Mouse (Mus musculus): ENCODE measurements around the gene Akap2. TPM values are rescaled to one million over a fixed set of nuclear protein-coding genes. Genes with fewer than 3 reads are reported as not detected.

The Akap2 gene
- total RNA-seq, 2 experiments from 2014 or later = 156 to 161 TPM

- no peak for DNase-seq
Measured at GRCm38 (mm10) chr4:57701576-57701975, 15.9 kb upstream of the Akap2 start.

GRCm38 (mm10) chr4:57703574-57704470, 13.6 kb upstream of the Akap2 start:
- no peak for DNase-seq

- DNase-seq = no peak
Measured at GRCm38 (mm10) chr4:57704575-57704974, 12.9 kb upstream of the Akap2 start.

- no peak for DNase-seq
Measured at GRCm38 (mm10) chr4:57715849-57716248, 1.6 kb upstream of the Akap2 start.

- no peak for DNase-seq
Measured at GRCm38 (mm10) chr4:57716735-57717134, 722 bp upstream of the Akap2 start.

GRCm38 (mm10) chr4:57719370-57719769, 1.9 kb downstream of the Akap2 start:
- no peak for DNase-seq

- no peak for DNase-seq
Measured at GRCm38 (mm10) chr4:57720869-57721361, 3.5 kb downstream of the Akap2 start.

GRCm38 (mm10) chr4:57722296-57722695, 4.8 kb downstream of the Akap2 start:
- DNase-seq = no peak

- peak in 1 of 2 experiments; percentile 42 for DNase-seq
Measured at GRCm38 (mm10) chr4:57723659-57724058, 6.2 kb downstream of the Akap2 start.

- DNase-seq = no peak
Measured at GRCm38 (mm10) chr4:57725569-57725968, 8.1 kb downstream of the Akap2 start.

GRCm38 (mm10) chr4:57728611-57729183, 11.2 kb downstream of the Akap2 start:
- peak; percentile 30 to 45 for DNase-seq

GRCm38 (mm10) chr4:57730047-57730446, 12.6 kb downstream of the Akap2 start:
- no peak for DNase-seq

- peak; percentile 30 to 52 for DNase-seq
Measured at GRCm38 (mm10) chr4:57730801-57731598, 13.5 kb downstream of the Akap2 start.

GRCm38 (mm10) chr4:57732351-57732750, 14.9 kb downstream of the Akap2 start:
- no peak for DNase-seq

- DNase-seq = peak; percentile 69 to 73
Measured at GRCm38 (mm10) chr4:57733445-57733844, 16.0 kb downstream of the Akap2 start.

- DNase-seq = peak; percentile 78 to 86
Measured at GRCm38 (mm10) chr4:57735426-57735825, 18.0 kb downstream of the Akap2 start.

- peak; percentile 69 for DNase-seq
Measured at GRCm38 (mm10) chr4:57738856-57739552, 21.5 kb downstream of the Akap2 start.

GRCm38 (mm10) chr4:57743325-57743929, 26.0 kb downstream of the Akap2 start:
- DNase-seq = no peak

- DNase-seq = no peak
Measured at GRCm38 (mm10) chr4:57750651-57751050, 33.2 kb downstream of the Akap2 start.

GRCm38 (mm10) chr4:57751054-57751453, 33.6 kb downstream of the Akap2 start:
- DNase-seq = no peak

- peak; percentile 59 to 67 for DNase-seq
Measured at GRCm38 (mm10) chr4:57751566-57751965, 34.1 kb downstream of the Akap2 start.
